Mouse (Mus musculus): ENCODE measurements around the gene Cfap58. TPM values are rescaled to one million over a fixed set of nuclear protein-coding genes. Genes with fewer than 3 reads are reported as not detected.

The Cfap58 gene
- 0.10 and 0.23 TPM in 2 replicates for polyA plus RNA-seq (2016; fragmentation: Nextera tagmentation; extraction: Ambion mirVana)

DNA sequence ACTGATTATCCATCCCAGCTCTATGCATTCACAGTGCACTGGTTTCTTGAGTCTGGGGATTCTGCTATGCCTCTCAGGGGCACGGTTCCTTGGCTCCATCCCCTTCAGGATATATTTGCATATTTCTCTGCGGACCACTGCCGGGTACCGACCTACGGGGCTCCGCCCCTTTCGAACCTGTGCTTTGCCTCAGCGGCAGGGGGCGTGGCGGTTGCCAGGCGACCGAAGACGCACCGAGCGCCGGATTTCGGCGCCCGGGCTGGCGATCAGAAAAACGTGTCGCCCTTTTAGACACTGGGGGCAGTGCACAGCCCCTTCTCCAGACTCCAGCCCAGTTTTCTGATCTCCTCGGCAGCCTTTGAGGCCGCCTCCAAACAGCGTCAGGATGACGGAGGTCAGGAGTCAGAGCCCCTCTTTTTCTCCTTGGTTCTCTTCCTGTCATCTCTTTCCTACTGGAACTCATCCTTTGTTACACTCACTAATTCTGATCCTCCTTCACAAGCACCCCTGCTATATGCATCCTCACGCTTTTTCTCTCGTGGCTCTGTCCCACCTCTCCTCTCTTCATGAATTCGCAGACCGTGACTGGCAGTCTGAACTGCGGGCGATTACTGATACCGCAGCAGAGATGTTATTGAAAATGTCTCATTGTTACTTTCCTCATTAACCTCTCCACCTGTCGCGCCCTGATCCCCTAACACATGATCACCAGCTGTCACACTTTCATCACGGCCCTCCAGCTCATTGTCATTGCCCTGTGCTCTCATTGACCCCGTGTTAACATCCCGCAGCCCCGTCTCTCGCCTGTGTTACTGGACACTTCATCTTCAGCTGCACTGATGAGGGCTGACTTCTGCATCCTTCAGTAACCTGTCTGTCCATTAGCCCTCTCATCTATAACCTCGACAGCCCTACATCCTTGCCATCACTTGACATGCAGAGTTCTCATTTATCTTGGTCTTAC, at the start of gene Cfap58:
Gene Cfap58, plus strand, starts transcription at position 233 of the 964 bp plus-strand sequence.
- Histone ChIP-seq H3K27ac (0 out of 2 replicates have a peak within 1 kb of the TSS, but pooled peaks have one; percentile 19), H3K9me3 (no peaks in the 10 kb centered on the region), H3K27me3 (ENCODE audit: insufficient read depth, poor library complexity, severe bottlenecking) (peaks cover 22% of the 10 kb centered on the region; the same call in 1 of the 2 replicates), H3K4me1 (peaks cover 10% of the 10 kb centered on the region), H3K4me3 (peak within 1 kb of the TSS; percentile 53), H3K36me3 (no peaks in the 10 kb centered on the region)
- DNase-seq (ENCODE audit: low spot score) = peak; percentile 85
- WGBS = 10% methylated on average over 41 of the region's 41 CpGs

- Histone ChIP-seq H3K27me3 (ENCODE audit: insufficient read depth, poor library complexity, severe bottlenecking) (no peaks in the 10 kb centered on the region), H3K36me3 (no peaks in the 10 kb centered on the region), H3K9me3 (no peaks in the 10 kb centered on the region), H3K4me1 (peaks cover 52% of the 10 kb centered on the region), H3K27ac (no peak overlapping the region), H3K4me3 (no peak overlapping the region)
- WGBS = 88% methylated on average over 8 of the region's 8 CpGs
- DNase-seq (ENCODE audit: low spot score) = no peak
These were observed 49.4 kb upstream of the Cfap58 start for GRCm38 (mm10) chr19:47888037-47888436.

- Histone ChIP-seq H3K4me1 (peaks cover 35% of the 10 kb centered on the region), H3K27ac (peak overlapping the region; percentile 36; the same call in 1 of the 2 replicates), H3K4me3 (no peak overlapping the region), H3K9me3 (no peaks in the 10 kb centered on the region), H3K36me3 (peaks cover 22% of the 10 kb centered on the region), H3K27me3 (ENCODE audit: insufficient read depth, poor library complexity, severe bottlenecking) (no peaks in the 10 kb centered on the region)
- DNase-seq (ENCODE audit: low spot score) = no peak
- 75% methylated on average over 10 of the region's 10 CpGs for WGBS
These were observed 46.9 kb upstream of the Cfap58 start for GRCm38 (mm10) chr19:47890489-47891130.

DNA sequence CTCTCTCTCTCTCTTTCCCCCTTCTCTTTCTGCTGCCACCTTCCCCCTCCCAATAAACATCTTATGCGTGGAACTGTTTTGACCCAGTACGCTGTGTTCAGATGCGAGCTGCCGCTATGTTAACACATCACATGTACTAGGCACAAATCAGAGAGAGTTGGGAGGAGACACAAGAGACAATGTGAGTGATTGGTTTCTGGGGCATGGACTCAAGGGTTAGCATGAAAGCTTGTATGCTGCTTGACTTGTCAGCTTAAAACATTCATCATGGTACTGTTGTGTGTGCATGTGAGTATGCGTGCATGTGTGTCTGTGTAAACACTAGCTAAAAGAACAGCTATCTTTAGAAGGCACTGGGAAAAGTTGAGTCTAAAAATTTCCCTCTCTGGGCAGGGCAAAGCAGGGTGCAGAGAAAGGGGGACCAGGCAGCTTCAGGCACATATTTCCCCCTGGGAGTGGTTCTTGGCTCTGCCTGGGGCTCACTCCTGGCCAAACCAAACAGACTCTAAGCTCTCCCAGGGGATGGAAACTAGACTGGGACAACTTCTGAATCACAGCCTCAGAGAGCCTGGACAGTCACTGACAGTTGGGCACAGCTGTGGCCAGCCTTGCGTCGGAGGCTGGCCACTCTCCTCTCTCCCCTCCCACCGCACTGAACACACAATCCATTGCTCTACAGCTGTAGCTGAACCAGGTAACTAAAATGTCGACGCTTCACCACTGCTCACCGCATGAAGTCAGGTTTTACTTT, 45.7 kb upstream of the Cfap58 start:
- Histone ChIP-seq H3K4me3 (no peak overlapping the region), H3K4me1 (peaks cover 24% of the 10 kb centered on the region), H3K9me3 (no peaks in the 10 kb centered on the region), H3K27me3 (ENCODE audit: insufficient read depth, poor library complexity, severe bottlenecking) (no peaks in the 10 kb centered on the region), H3K27ac (no peak overlapping the region), H3K36me3 (peaks cover 34% of the 10 kb centered on the region)
- DNase-seq (ENCODE audit: low spot score) = no peak
- WGBS = 77% methylated on average over 11 of the region's 11 CpGs

GRCm38 (mm10) chr19:47893092-47893491, 44.4 kb upstream of the Cfap58 start:
- Histone ChIP-seq H3K9me3 (no peaks in the 10 kb centered on the region), H3K36me3 (peaks cover 47% of the 10 kb centered on the region), H3K4me3 (no peak overlapping the region), H3K4me1 (peaks cover 30% of the 10 kb centered on the region), H3K27ac (no peak overlapping the region), H3K27me3 (ENCODE audit: insufficient read depth, poor library complexity, severe bottlenecking) (no peaks in the 10 kb centered on the region)
- no peak for DNase-seq (ENCODE audit: low spot score)
- 94% methylated on average over 6 of the region's 6 CpGs for WGBS

DNA sequence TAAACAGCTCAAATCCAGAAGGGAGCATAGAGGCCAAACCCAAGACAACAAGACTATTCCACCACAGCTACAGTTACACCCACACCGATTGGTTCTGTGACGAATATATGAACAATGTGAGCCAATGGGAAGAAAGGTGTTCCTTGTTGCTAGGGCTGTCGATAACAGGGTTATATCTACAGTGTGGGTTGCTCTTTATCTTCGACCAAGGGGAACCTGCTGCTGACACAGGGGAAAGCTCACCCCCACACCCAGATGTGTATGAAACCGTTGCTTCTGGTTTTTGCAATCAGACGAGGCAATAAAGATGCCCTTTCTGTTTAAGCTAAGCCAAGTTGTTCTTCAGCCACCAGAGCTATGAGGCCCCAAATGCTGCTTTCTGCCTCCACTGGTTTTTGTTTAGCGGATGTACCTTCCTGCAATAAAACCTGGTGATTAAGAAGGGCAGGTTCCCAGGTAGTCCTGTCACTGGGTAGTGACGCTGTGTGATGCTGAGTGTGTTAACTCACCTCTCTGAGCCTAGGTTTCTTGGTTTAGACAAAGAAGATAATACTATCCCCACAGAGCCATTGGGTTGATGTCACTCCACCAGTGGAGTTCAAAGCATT, 38.9 kb upstream of the Cfap58 start:
- no peaks in the 10 kb centered on the region for H3K9me3 ChIP-seq
- WGBS = 81% methylated on average over 8 of the region's 8 CpGs

GRCm38 (mm10) chr19:47900012-47900411, 37.5 kb upstream of the Cfap58 start:
- Histone ChIP-seq H3K36me3 (peaks cover 47% of the 10 kb centered on the region), H3K27me3 (ENCODE audit: insufficient read depth, poor library complexity, severe bottlenecking) (no peaks in the 10 kb centered on the region), H3K9me3 (no peaks in the 10 kb centered on the region), H3K4me3 (no peak overlapping the region), H3K27ac (no peak overlapping the region), H3K4me1 (peaks cover 54% of the 10 kb centered on the region)
- WGBS = 64% methylated on average over 6 of the region's 6 CpGs
- DNase-seq (ENCODE audit: low spot score) = no peak

More for the DNA sequence above, 38.9 kb upstream of the Cfap58 start:
- no peak overlapping the region for H3K27ac ChIP-seq
- peaks cover 62% of the 10 kb centered on the region for H3K36me3 ChIP-seq
- H3K27me3 ChIP-seq (ENCODE audit: insufficient read depth, poor library complexity, severe bottlenecking) = no peaks in the 10 kb centered on the region
- peaks cover 43% of the 10 kb centered on the region for H3K4me1 ChIP-seq
- no peak overlapping the region for H3K4me3 ChIP-seq
- no peak for DNase-seq (ENCODE audit: low spot score)

GRCm38 (mm10) chr19:47900558-47900957, 36.9 kb upstream of the Cfap58 start:
- H3K4me1 ChIP-seq = peaks cover 59% of the 10 kb centered on the region
- H3K27ac ChIP-seq = no peak overlapping the region
- H3K36me3 ChIP-seq = peaks cover 42% of the 10 kb centered on the region
- H3K9me3 ChIP-seq = no peaks in the 10 kb centered on the region
- H3K27me3 ChIP-seq (ENCODE audit: insufficient read depth, poor library complexity, severe bottlenecking) = no peaks in the 10 kb centered on the region
- 80% methylated on average over 10 of the region's 10 CpGs for WGBS
- H3K4me3 ChIP-seq = no peak overlapping the region
- DNase-seq (ENCODE audit: low spot score) = no peak

- no peak for DNase-seq (ENCODE audit: low spot score)
- Histone ChIP-seq H3K36me3 (peaks cover 29% of the 10 kb centered on the region), H3K27ac (peak overlapping the region; percentile 71), H3K4me3 (no peak overlapping the region), H3K9me3 (no peaks in the 10 kb centered on the region), H3K4me1 (peaks cover 57% of the 10 kb centered on the region), H3K27me3 (ENCODE audit: insufficient read depth, poor library complexity, severe bottlenecking) (no peaks in the 10 kb centered on the region)
- 69% methylated on average over 13 of the region's 13 CpGs for WGBS
These were observed 34.9 kb upstream of the Cfap58 start for GRCm38 (mm10) chr19:47902316-47903201.

GRCm38 (mm10) chr19:47903679-47904078, 33.8 kb upstream of the Cfap58 start:
- H3K9me3 ChIP-seq = no peaks in the 10 kb centered on the region
- no peak for DNase-seq (ENCODE audit: low spot score)
- H3K4me3 ChIP-seq = no peak overlapping the region
- peaks cover 21% of the 10 kb centered on the region; the same call in 1 of the 2 replicates for H3K36me3 ChIP-seq
- H3K4me1 ChIP-seq = peaks cover 59% of the 10 kb centered on the region
- H3K27ac ChIP-seq = peak overlapping the region; percentile 52; the same call in 1 of the 2 replicates
- H3K27me3 ChIP-seq (ENCODE audit: insufficient read depth, poor library complexity, severe bottlenecking) = no peaks in the 10 kb centered on the region
- 63% methylated on average over 4 of the region's 4 CpGs for whole genome bisulfite sequencing

- 86% methylated on average over 4 of the region's 4 CpGs for WGBS
- Histone ChIP-seq H3K36me3 (peaks cover 15% of the 10 kb centered on the region; the same call in 1 of the 2 replicates), H3K9me3 (no peaks in the 10 kb centered on the region), H3K27me3 (ENCODE audit: insufficient read depth, poor library complexity, severe bottlenecking) (no peaks in the 10 kb centered on the region), H3K4me1 (peaks cover 72% of the 10 kb centered on the region), H3K27ac (no peak overlapping the region), H3K4me3 (no peak overlapping the region)
- no peak for DNase-seq (ENCODE audit: low spot score)
These were observed 32.4 kb upstream of the Cfap58 start for GRCm38 (mm10) chr19:47905081-47905480.
